Mouse (Mus musculus) layer of hippocampus, postnatal 10 days (tissue): ENCODE data around the gene Trim38. TPM values are rescaled to one million over a fixed set of nuclear protein-coding genes. Genes with fewer than 3 reads are reported as not detected.

ENCODE experiments used
- DNase-seq, 2 experiments: peaks; one replicate each; pipeline ENCODE4 v3.0.0; 2021; ENCODE audit warnings: low spot score in 2 of 2
- microRNA-seq, 2 experiments: library from miRNA; unstranded; fragments of <30 nt; microRNA quantifications; one replicate each; pipeline ENCODE4 v1.2.0; 2021
- total RNA-seq, 2 experiments: library from RNA; stranded (reverse); gene quantifications; 2 replicates each; pipeline ENCODE4 v1.2.3; 2021

Gene Trim38
- total RNA-seq, 2 experiments from 2014 or later: not detected

DNA sequence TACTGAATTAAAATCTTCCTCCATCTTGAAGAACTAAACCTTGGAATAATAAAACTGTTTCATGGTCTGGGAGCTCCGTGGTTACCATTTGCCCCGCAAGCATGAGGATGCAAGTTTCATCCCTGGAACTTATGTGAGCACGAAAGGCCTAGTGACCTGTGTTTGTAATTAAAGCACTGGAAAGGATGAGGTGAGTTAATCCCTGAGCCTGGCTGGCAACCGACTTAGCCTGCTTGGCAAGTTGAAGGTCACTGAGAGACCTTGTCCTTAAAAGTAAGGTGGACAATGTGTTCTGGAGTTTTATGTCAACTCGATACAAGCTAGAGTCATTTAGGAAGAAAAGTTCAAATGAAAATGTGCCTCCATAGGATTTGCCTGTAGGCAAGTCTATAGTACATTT, 65.1 kb downstream of the Trim38 start:
- DNase-seq: no peak

DNA sequence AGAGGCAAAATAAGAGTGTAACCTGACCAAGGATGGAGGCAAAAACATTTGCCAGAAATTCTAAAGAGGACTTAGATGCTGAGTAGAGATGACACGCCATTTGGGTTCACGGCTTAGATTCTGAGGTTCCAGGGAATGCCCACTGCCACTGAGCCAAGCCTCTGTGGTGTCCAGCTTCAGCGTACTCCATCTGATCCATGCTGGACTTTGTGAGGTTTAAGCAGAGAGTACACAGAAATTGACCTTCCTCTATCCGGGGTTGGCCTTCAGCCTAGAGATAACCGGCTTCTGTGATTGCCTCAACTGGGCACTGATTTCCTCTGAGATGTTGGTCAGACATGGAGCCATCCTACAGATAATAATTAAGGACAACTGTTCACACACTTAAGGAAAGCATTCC, 66.9 kb downstream of the Trim38 start:
- DNase-seq: no peak

DNA sequence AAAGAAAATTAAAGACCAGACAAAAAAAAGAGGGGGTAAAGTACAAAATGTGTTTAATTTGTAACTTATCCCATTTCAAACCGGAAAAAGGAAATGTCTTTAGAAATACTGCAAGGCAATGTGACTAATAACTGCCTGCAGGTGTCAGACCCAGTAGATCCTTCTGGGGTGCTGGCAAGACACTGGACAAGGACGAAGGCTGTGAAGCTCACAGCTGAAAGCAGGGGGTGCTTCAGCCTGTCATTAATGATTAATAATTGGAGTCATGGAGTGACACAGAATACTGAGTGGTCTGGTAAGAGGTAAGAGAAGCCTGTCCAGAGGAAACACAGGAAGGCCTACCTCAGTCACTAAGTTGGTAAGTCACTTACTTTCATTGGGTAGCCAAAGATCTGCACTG, 69.6 kb downstream of the Trim38 start, which contains the start of gene Slc17a3:
Gene Slc17a3 (plus strand): TSS at position 127 of the 400 bp plus-strand sequence.
- DNase-seq: no peak

Small RNAs within 50 kb of the gene (microRNA-seq; reads per million reads assigned to microRNA genes)
- gene Gm44314 (0 reads per million in 2 experiments), gene Gm44484 (0 reads per million in 2 experiments)

Other genes with a start within 250 kb of the Trim38 start
- gene Hist1h4h, start 238.9 kb upstream of the Trim38 start, total RNA-seq: 100 to 1,000 TPM; 280 to 315 TPM
- gene Hist1h2af, start 236.0 kb upstream of the Trim38 start, total RNA-seq: 10 to 100 TPM; 45.7 to 51.3 TPM
- 10 to 100 TPM; 19.1 to 19.9 TPM for gene Hist1h3g, start 234.5 kb upstream of the Trim38 start, total RNA-seq
- gene Hist1h2bh, start 226.5 kb upstream of the Trim38 start, total RNA-seq: 1 to 10 TPM; 5.1 TPM
- gene Hist1h3f, start 225.9 kb upstream of the Trim38 start, total RNA-seq: 10 to 100 TPM; 28.3 to 32.7 TPM
- gene Hist1h4f, start 218.3 kb upstream of the Trim38 start, total RNA-seq: 100 to 1,000 TPM; 140 to 182 TPM
- gene Hist1h1d, start 216.7 kb upstream of the Trim38 start, total RNA-seq: 1 to 10 TPM; 6.4 to 6.6 TPM
- gene Hist1h3e, start 207.5 kb upstream of the Trim38 start, total RNA-seq: 10 to 100 TPM; 77.0 to 85.3 TPM
- 10 to 100 TPM; 13.0 to 14.0 TPM for gene Hist1h2ae, start 198.7 kb upstream of the Trim38 start, total RNA-seq
- 100 to 1,000 TPM; 105 to 126 TPM for gene Hist1h2bg, start 198.5 kb upstream of the Trim38 start, total RNA-seq
- gene Hist1h2bf, start 195.7 kb upstream of the Trim38 start, total RNA-seq: 10 to 100 TPM; 44.2 to 62.6 TPM
- gene Hist1h2ad, start 195.5 kb upstream of the Trim38 start, total RNA-seq: 1 to 10 TPM; 5.3 to 5.6 TPM
- 10 to 100 TPM; 13.0 to 15.0 TPM for gene Hist1h3d, start 194.2 kb upstream of the Trim38 start, total RNA-seq
- gene Hist1h4d, start 188.3 kb upstream of the Trim38 start, total RNA-seq: 100 to 1,000 TPM; 147 to 163 TPM
- 1 to 10 TPM; 6.7 to 8.4 TPM for gene Hist1h2be, start 148.8 kb upstream of the Trim38 start, total RNA-seq
- 10 to 100 TPM; 69.3 to 81.5 TPM for gene Hist1h1e, start 147.4 kb upstream of the Trim38 start, total RNA-seq
- 1 to 10 TPM; 2.6 to 3.3 TPM for gene Hist1h2ac, start 86.0 kb upstream of the Trim38 start, total RNA-seq
- 10 to 100 TPM; 27.9 to 28.0 TPM for gene Hist1h2bc, start 85.7 kb upstream of the Trim38 start, total RNA-seq
- not detected for gene Hist1h1t, start 74.1 kb upstream of the Trim38 start, total RNA-seq
- gene Hist1h4c, start 71.5 kb upstream of the Trim38 start, total RNA-seq: 100 to 1,000 TPM; 102 to 111 TPM
- gene Hfe, start 59.1 kb upstream of the Trim38 start, total RNA-seq: 1 to 10 TPM; 3.4 to 5.9 TPM
- 100 to 1,000 TPM in 1 of 2 experiments, 10 to 100 TPM in 1; 87.1 to 106 TPM for gene Hist1h1c, start 31.1 kb upstream of the Trim38 start, total RNA-seq
- 10 to 100 TPM; 23.5 to 26.8 TPM for gene Hist1h3c, start 24.3 kb upstream of the Trim38 start, total RNA-seq
- gene Hist1h2bb, start 23.2 kb upstream of the Trim38 start, total RNA-seq: 10 to 100 TPM; 38.1 to 45.9 TPM
- 10 to 100 TPM; 65.7 to 68.4 TPM for gene Hist1h2ab, start 18.8 kb upstream of the Trim38 start, total RNA-seq
- 10 to 100 TPM; 67.7 to 73.1 TPM for gene Hist1h3b, start 17.6 kb upstream of the Trim38 start, total RNA-seq
- 10 to 100 TPM; 80.9 to 84.6 TPM for gene Hist1h4b, start 12.9 kb upstream of the Trim38 start, total RNA-seq
- 10 to 100 TPM; 71.9 to 72.7 TPM for gene Hist1h4a, start 8.7 kb upstream of the Trim38 start, total RNA-seq
- 10 to 100 TPM; 68.7 to 70.1 TPM for gene Hist1h3a, start 7.5 kb upstream of the Trim38 start, total RNA-seq
- 10 to 100 TPM; 47.3 to 51.5 TPM for gene Hist1h1a, start 6.2 kb upstream of the Trim38 start, total RNA-seq
- not detected for gene Slc17a2, start 37.1 kb downstream of the Trim38 start, total RNA-seq
- not detected for gene Slc17a3, start 69.5 kb downstream of the Trim38 start, total RNA-seq
- not detected for gene Slc17a1, start 97.8 kb downstream of the Trim38 start, total RNA-seq
- not detected for gene Slc17a4, start 145.1 kb downstream of the Trim38 start, total RNA-seq
- gene Hist1h2ba, start 164.2 kb downstream of the Trim38 start, total RNA-seq: not detected
- not detected for gene Hist1h2aa, start 164.5 kb downstream of the Trim38 start, total RNA-seq
- under 1 TPM; 0.75 to 0.78 TPM for gene Scgn, start 221.3 kb downstream of the Trim38 start, total RNA-seq